Mouse (Mus musculus) splenic B cell, adult 2 months (primary cell): Measurements from ENCODE around the gene Gcnt3.

Experiments used
- DNase-seq: peaks from one replicate; pipeline ENCODE4 v3.0.0-alpha.2; 2011; ENCODE audit warnings: low read depth, low spot score
- H3K27me3 ChIP-seq: 2 replicates; pipeline ENCODE4 v1.6.1; 2012; ENCODE audit warnings: mild to moderate bottlenecking, low read length, moderate library complexity, mixed read lengths; ENCODE audit not compliant: control insufficient read depth, poor library complexity, insufficient read depth, severe bottlenecking
- H3K36me3 ChIP-seq: 2 replicates; pipeline ENCODE4 v1.6.1; 2012; ENCODE audit warnings: mild to moderate bottlenecking, low read length, moderate library complexity, mixed read lengths; ENCODE audit not compliant: control insufficient read depth, poor library complexity, insufficient read depth, severe bottlenecking

Gcnt3 gene

GRCm38 (mm10) chr9:70037988-70038387 lies at the start of gene Gcnt3:
Gene Gcnt3, minus strand, starts transcription at chr9:70038088.
- Histone ChIP-seq H3K36me3 (no peaks in the 10 kb centered on the region), H3K27me3 (no peaks in the 10 kb centered on the region)
- DNase-seq = no peak

GRCm38 (mm10) chr9:70087379-70087778 lies 49.5 kb upstream of the Gcnt3 start:
- DNase-seq = no peak
- H3K36me3 ChIP-seq = no peaks in the 10 kb centered on the region
- no peaks in the 10 kb centered on the region; the same call in 1 of the 2 replicates for H3K27me3 ChIP-seq

- no peaks in the 10 kb centered on the region; the same call in 1 of the 2 replicates for H3K27me3 ChIP-seq
- H3K36me3 ChIP-seq = no peaks in the 10 kb centered on the region
- no peak for DNase-seq
Measured at GRCm38 (mm10) chr9:70086091-70086490, 48.2 kb upstream of the Gcnt3 start.

GRCm38 (mm10) chr9:70084107-70084506 lies 46.2 kb upstream of the Gcnt3 start:
- no peaks in the 10 kb centered on the region; the same call in 1 of the 2 replicates for H3K27me3 ChIP-seq
- DNase-seq = peak; percentile 39

GRCm38 (mm10) chr9:70082357-70083204 lies 44.7 kb upstream of the Gcnt3 start:
- H3K27me3 ChIP-seq = no peaks in the 10 kb centered on the region
- DNase-seq = no peak
- H3K36me3 ChIP-seq = no peaks in the 10 kb centered on the region

More at GRCm38 (mm10) chr9:70084107-70084506, 46.2 kb upstream of the Gcnt3 start:
- H3K36me3 ChIP-seq = no peaks in the 10 kb centered on the region

GRCm38 (mm10) chr9:70081767-70082166 lies 43.9 kb upstream of the Gcnt3 start:
- no peaks in the 10 kb centered on the region for H3K27me3 ChIP-seq
- H3K36me3 ChIP-seq = no peaks in the 10 kb centered on the region
- no peak for DNase-seq

- peak; percentile 77 for DNase-seq
- no peaks in the 10 kb centered on the region for H3K27me3 ChIP-seq
Measured at GRCm38 (mm10) chr9:70080976-70081375, 43.1 kb upstream of the Gcnt3 start.

GRCm38 (mm10) chr9:70080027-70080800 lies 42.3 kb upstream of the Gcnt3 start:
- DNase-seq = peak; percentile 89
- Histone ChIP-seq H3K27me3 (no peaks in the 10 kb centered on the region), H3K36me3 (no peaks in the 10 kb centered on the region)

More at GRCm38 (mm10) chr9:70080976-70081375, 43.1 kb upstream of the Gcnt3 start:
- H3K36me3 ChIP-seq = no peaks in the 10 kb centered on the region

- no peaks in the 10 kb centered on the region for H3K36me3 ChIP-seq
- DNase-seq = no peak
- no peaks in the 10 kb centered on the region for H3K27me3 ChIP-seq
Measured at GRCm38 (mm10) chr9:70078034-70078433, 40.1 kb upstream of the Gcnt3 start.

- H3K36me3 ChIP-seq = no peaks in the 10 kb centered on the region
- no peak for DNase-seq
- H3K27me3 ChIP-seq = no peaks in the 10 kb centered on the region
Measured at GRCm38 (mm10) chr9:70077170-70077569, 39.3 kb upstream of the Gcnt3 start.

- no peak for DNase-seq
- no peaks in the 10 kb centered on the region for H3K36me3 ChIP-seq
- H3K27me3 ChIP-seq = no peaks in the 10 kb centered on the region
Measured at GRCm38 (mm10) chr9:70072387-70072786, 34.5 kb upstream of the Gcnt3 start.

GRCm38 (mm10) chr9:70069961-70070435 lies 32.1 kb upstream of the Gcnt3 start:
- Histone ChIP-seq H3K36me3 (no peaks in the 10 kb centered on the region), H3K27me3 (no peaks in the 10 kb centered on the region)
- DNase-seq = no peak

GRCm38 (mm10) chr9:70067497-70067896 lies 29.6 kb upstream of the Gcnt3 start:
- DNase-seq = no peak
- no peaks in the 10 kb centered on the region for H3K36me3 ChIP-seq
- no peaks in the 10 kb centered on the region for H3K27me3 ChIP-seq

GRCm38 (mm10) chr9:70062012-70062411 lies 24.1 kb upstream of the Gcnt3 start:
- DNase-seq = no peak
- H3K27me3 ChIP-seq = no peaks in the 10 kb centered on the region
- H3K36me3 ChIP-seq = no peaks in the 10 kb centered on the region

GRCm38 (mm10) chr9:70053411-70053810 lies 15.5 kb upstream of the Gcnt3 start:
- DNase-seq = no peak
- H3K27me3 ChIP-seq = no peaks in the 10 kb centered on the region
- H3K36me3 ChIP-seq = no peaks in the 10 kb centered on the region
